Mouse (Mus musculus) liver, embryonic 15.5 days (tissue): Measurements from ENCODE around the gene Dis3l. TPM values are rescaled to one million over a fixed set of nuclear protein-coding genes. Genes with fewer than 3 reads are reported as not detected.
"Not testable (repeated sequence)": the region's sequence is repeated elsewhere in the genome, so short reads cannot be mapped to it uniquely, and the experiment has no call there.

ENCODE experiments used
- ATAC-seq: fragments of 200-750 bp; cut with Nextera tagmentation; 2 replicates; pipeline ENCODE4 v1.8.0; 2017; ENCODE audit warnings: moderate number of reproducible peaks, mild to moderate bottlenecking, moderate library complexity; ENCODE audit not compliant: insufficient read depth
- H3K27ac ChIP-seq: fragments of 300-500 bp; sonication (generic); replicated peaks from 2 replicates; pipeline ENCODE4 v1.5.1; 2015; ENCODE audit warnings: mild to moderate bottlenecking, inconsistent platforms
- H3K27me3 ChIP-seq: fragments of 300-500 bp; sonication (generic); 2 replicates; pipeline ENCODE4 v1.6.1; 2015; ENCODE audit warnings: mild to moderate bottlenecking, inconsistent platforms
- H3K36me3 ChIP-seq: fragments of 300-500 bp; sonication (generic); replicated peaks from 2 replicates; pipeline ENCODE4 v1.6.1; 2015; ENCODE audit warnings: moderate library complexity, mild to moderate bottlenecking, inconsistent platforms
- H3K4me1 ChIP-seq: fragments of 300-500 bp; sonication (generic); replicated peaks from 2 replicates; pipeline ENCODE4 v1.6.1; 2015; ENCODE audit warnings: inconsistent platforms
- H3K4me2 ChIP-seq: fragments of 300-500 bp; sonication (generic); 2 replicates; pipeline ENCODE4 v1.6.1; 2015; ENCODE audit warnings: moderate library complexity, mild to moderate bottlenecking, inconsistent platforms
- H3K4me3 ChIP-seq: fragments of 300-500 bp; sonication (generic); replicated peaks from 2 replicates; pipeline ENCODE4 v1.5.1; 2015; ENCODE audit warnings: mild to moderate bottlenecking, inconsistent platforms
- H3K9ac ChIP-seq: fragments of 300-500 bp; sonication (generic); 2 replicates; pipeline ENCODE4 v1.6.1; 2015; ENCODE audit warnings: moderate library complexity, mild to moderate bottlenecking, inconsistent platforms
- H3K9me3 ChIP-seq: fragments of 300-500 bp; sonication (generic); replicated peaks from 2 replicates; pipeline ENCODE4 v1.6.1; 2016; ENCODE audit warnings: inconsistent platforms
- WGBS: fragments of 180-500 bp; shearing (Covaris S2); methylation state at CpG from one replicate; pipeline ENCODE4 v1.1.7; 2015; ENCODE audit warnings: mixed read lengths; ENCODE audit not compliant: insufficient replicate concordance; 5-methylcytosine and 5-hydroxymethylcytosine counted together
- polyA plus RNA-seq: library from polyadenylated mRNA; unstranded; fragments of >200 nt; fragmentation: Nextera tagmentation; extraction: Ambion mirVana; gene quantifications from 2 replicates; pipeline ENCODE4 v1.2.1, GENCODE M21; 2015

The Dis3l gene
- polyA plus RNA-seq, 1 experiment from 2014 or later = 8.5 TPM

DNA sequence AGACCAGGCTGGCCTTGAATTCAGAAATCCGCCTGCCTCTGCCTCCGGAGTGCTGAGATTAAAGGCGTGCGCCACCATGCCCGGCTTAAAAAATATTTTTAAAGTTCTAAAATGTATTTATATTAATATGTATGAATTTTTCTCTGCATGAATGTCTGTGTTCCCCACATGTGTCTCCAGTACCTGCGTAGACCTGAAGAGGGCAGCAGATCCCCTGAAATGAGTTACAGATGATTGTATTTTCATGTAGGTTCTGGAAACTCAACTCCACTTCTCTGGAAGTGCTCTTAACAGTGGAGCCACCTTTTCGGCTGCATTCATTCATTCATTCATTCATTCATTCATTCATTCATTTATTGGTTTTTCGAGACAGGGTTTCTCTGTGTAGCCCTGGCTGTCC, 63.4 kb downstream of the Dis3l start:
- Histone ChIP-seq H3K27ac (no peak overlapping the region), H3K4me3 (no peak overlapping the region), H3K36me3 (no peaks in the 10 kb centered on the region), H3K9me3 (no peaks in the 10 kb centered on the region), H3K27me3 (no peaks in the 10 kb centered on the region), H3K9ac (no peak overlapping the region), H3K4me1 (peaks cover 15% of the 10 kb centered on the region), H3K4me2 (no peak overlapping the region)
- ATAC-seq = no peak
- WGBS = 32% methylated on average over 8 of the region's 8 CpGs

DNA sequence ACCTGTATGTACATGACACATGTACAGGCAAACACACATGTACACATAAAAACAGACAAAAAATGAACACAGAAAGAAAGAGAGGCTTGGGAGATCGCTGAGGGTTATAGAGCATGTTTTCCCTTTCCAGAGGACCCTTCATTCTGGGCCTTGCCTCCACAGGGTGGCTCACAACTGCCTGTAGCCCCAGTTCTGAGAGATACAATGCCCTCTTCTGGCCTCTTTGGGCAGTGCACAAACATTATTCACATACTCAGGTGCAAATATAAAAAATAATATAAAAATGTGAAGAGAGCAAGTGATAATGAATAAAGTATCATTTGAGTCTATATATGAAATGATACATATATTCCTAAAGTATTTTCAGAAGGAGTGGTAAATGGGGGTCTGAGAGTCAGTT, 66.2 kb downstream of the Dis3l start:
- WGBS = 58% methylated on average over 1 of the region's 1 CpGs
- Histone ChIP-seq H3K9ac (no peak overlapping the region), H3K27ac (no peak overlapping the region), H3K36me3 (no peaks in the 10 kb centered on the region), H3K27me3 (no peaks in the 10 kb centered on the region), H3K9me3 (no peaks in the 10 kb centered on the region), H3K4me2 (no peak overlapping the region), H3K4me3 (no peak overlapping the region), H3K4me1 (peaks cover 2% of the 10 kb centered on the region; the same call in 1 of the 2 replicates)
- no peak for ATAC-seq

- no peak overlapping the region for H3K9ac ChIP-seq
- H3K4me3 ChIP-seq = no peak overlapping the region
- no peak overlapping the region for H3K27ac ChIP-seq
- H3K4me2 ChIP-seq = no peak overlapping the region
- 55% methylated on average over 4 of the region's 4 CpGs for WGBS
- peaks cover under 1% of the 10 kb centered on the region; the same call in 1 of the 2 replicates for H3K4me1 ChIP-seq
- no peaks in the 10 kb centered on the region for H3K27me3 ChIP-seq
- ATAC-seq = no peak
- H3K9me3 ChIP-seq = no peaks in the 10 kb centered on the region
- no peaks in the 10 kb centered on the region for H3K36me3 ChIP-seq
These were observed 66.8 kb downstream of the Dis3l start for GRCm38 (mm10) chr9:64274291-64274690.

DNA sequence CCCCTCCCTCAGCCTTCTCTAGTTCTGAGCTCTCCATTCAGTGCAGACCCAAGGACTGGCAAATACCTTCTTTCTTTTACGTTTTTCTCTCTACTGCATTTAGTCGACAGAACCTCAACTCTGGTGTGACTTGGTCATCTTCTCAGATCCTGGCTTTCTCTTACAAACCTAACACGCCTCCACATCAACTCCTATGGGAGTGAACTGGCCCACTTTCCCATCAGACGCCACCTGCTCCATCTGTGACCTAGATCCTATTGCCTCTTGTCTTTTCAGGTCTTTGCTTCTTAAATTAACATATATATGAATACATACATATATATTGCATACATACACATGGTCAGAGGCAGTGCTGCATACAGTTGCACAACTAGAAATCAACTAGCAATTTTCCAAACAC, 67.3 kb downstream of the Dis3l start:
- no peak for ATAC-seq
- WGBS = 62% methylated on average over 4 of the region's 4 CpGs
- no peak overlapping the region for H3K9ac ChIP-seq

GRCm38 (mm10) chr9:64272611-64273010, 68.5 kb downstream of the Dis3l start:
- no peaks in the 10 kb centered on the region; the same call in 1 of the 2 replicates for H3K4me1 ChIP-seq
- H3K9me3 ChIP-seq = no peaks in the 10 kb centered on the region
- no peaks in the 10 kb centered on the region for H3K27me3 ChIP-seq
- H3K4me3 ChIP-seq = no peak overlapping the region
- no peak for ATAC-seq
- 35% methylated on average over 7 of the region's 7 CpGs for WGBS
- H3K4me2 ChIP-seq = no peak overlapping the region
- H3K36me3 ChIP-seq = no peaks in the 10 kb centered on the region
- no peak overlapping the region for H3K9ac ChIP-seq
- no peak overlapping the region for H3K27ac ChIP-seq

More for the DNA sequence above, 67.3 kb downstream of the Dis3l start:
- no peak overlapping the region for H3K4me3 ChIP-seq
- no peaks in the 10 kb centered on the region for H3K27me3 ChIP-seq
- H3K4me1 ChIP-seq = no peaks in the 10 kb centered on the region; the same call in 1 of the 2 replicates
- H3K4me2 ChIP-seq = no peak overlapping the region
- H3K36me3 ChIP-seq = no peaks in the 10 kb centered on the region
- H3K9me3 ChIP-seq = no peaks in the 10 kb centered on the region
- no peak overlapping the region for H3K27ac ChIP-seq

GRCm38 (mm10) chr9:64271249-64271648, 69.8 kb downstream of the Dis3l start:
- Histone ChIP-seq H3K4me3 (no peak overlapping the region), H3K4me2 (no peak overlapping the region), H3K27me3 (no peaks in the 10 kb centered on the region), H3K36me3 (no peaks in the 10 kb centered on the region), H3K4me1 (no peaks in the 10 kb centered on the region; the same call in 1 of the 2 replicates), H3K27ac (no peak overlapping the region), H3K9ac (no peak overlapping the region), H3K9me3 (no peaks in the 10 kb centered on the region)
- no peak for ATAC-seq
- 31% methylated on average over 3 of the region's 3 CpGs for WGBS

DNA sequence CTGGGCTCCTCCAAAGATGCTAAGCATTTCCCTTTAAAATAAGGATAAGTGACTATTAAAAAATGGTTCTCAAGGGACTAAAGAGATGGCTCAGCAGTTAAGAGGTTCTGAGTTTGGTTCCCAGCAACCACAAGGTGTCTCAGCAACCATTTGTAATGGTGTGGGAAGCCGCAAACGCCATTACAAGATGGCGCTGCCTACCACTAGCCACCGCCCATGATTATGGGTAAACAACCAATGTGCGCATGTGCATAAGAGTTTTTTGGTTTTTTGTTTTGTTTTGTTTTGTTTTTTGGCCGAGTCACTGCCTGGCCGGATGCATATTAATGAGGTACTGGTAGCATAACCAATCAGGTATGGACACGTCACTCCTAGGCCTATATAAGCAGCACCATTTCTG, 72.3 kb downstream of the Dis3l start:
- H3K27ac ChIP-seq, H3K27me3 ChIP-seq, H3K4me2 ChIP-seq, H3K4me3 ChIP-seq, H3K36me3 ChIP-seq, ATAC-seq, H3K9ac ChIP-seq, H3K4me1 ChIP-seq, H3K9me3 ChIP-seq: not testable (repeated sequence)
- WGBS = 80% methylated on average over 8 of the region's 8 CpGs

DNA sequence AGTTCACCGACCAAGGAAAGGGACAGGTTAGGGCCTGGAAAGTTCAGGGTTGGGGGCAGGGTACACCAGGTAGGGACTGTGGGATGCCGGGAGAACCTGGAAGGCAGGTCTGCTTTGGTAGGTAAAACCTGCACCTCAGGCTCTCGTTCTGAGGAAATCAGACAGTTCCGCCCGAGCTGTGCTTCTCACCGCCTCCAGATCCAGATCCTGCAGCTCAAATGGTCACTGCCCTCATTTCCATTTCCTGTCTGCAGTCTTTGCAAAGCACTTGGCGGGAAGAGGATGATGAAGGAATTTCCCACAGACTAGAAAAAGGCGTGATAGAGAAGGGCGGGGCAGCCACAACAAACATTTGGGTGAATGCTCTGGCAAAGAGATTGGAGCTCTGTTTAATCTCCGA, 72.9 kb downstream of the Dis3l start:
- no peaks in the 10 kb centered on the region for H3K36me3 ChIP-seq
- no peak overlapping the region for H3K4me3 ChIP-seq
- H3K4me1 ChIP-seq = no peaks in the 10 kb centered on the region; the same call in 1 of the 2 replicates
- H3K9me3 ChIP-seq = no peaks in the 10 kb centered on the region
- no peak overlapping the region for H3K4me2 ChIP-seq
- H3K27ac ChIP-seq = no peak overlapping the region
- no peak for ATAC-seq
- 58% methylated on average over 10 of the region's 10 CpGs for WGBS
- H3K9ac ChIP-seq = no peak overlapping the region
- H3K27me3 ChIP-seq = no peaks in the 10 kb centered on the region

DNA sequence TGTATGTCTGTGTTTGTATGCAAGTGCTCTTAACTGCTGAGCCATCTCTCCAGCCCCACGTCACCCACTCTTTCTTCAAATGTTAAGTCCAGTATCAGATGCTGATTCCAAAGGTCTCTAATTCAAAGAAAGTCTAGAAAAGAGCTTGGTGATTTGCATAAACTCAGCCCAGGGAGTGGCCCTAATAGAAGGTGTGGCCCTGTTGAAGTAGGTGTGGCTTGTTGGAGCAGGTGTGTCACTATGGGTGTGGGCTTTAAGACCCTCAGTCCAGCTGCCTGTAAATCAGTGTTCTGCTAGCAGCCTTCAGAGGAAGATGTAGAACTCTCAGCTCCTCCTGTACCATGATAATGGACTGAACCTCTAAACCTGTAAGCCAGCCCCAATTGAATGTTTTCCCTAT, 73.9 kb downstream of the Dis3l start:
- WGBS = 65% methylated on average over 1 of the region's 1 CpGs
- no peaks in the 10 kb centered on the region for H3K9me3 ChIP-seq
- H3K27ac ChIP-seq = no peak overlapping the region
- H3K4me1 ChIP-seq = no peaks in the 10 kb centered on the region; the same call in 1 of the 2 replicates
- no peaks in the 10 kb centered on the region for H3K27me3 ChIP-seq
- ATAC-seq = no peak
- H3K36me3 ChIP-seq = no peaks in the 10 kb centered on the region
- no peak overlapping the region for H3K4me2 ChIP-seq
- H3K9ac ChIP-seq = no peak overlapping the region
- H3K4me3 ChIP-seq = no peak overlapping the region

- H3K9me3 ChIP-seq = no peaks in the 10 kb centered on the region
- ATAC-seq = no peak
These were observed 76.3 kb downstream of the Dis3l start for GRCm38 (mm10) chr9:64264813-64265212.

DNA sequence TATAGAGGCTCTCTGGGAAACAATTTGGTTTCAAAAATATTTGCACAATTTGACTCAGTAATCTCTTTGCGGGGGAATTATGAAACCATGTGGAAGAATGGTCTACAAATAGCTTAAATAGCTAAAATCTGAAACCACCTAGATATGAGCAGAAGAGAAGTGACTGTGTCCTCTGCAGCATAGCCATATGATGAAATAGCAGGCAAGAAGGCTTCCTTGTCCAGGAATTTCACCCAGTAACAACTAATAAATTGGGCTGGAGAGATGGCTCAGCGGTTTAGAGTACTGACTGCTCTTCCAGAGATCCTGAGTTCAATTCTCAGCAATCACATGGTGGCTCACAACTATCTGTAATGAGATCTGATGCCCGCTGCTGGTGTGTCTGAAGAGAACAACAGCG, 80.1 kb downstream of the Dis3l start:
- H3K36me3 ChIP-seq = no peaks in the 10 kb centered on the region
- no peaks in the 10 kb centered on the region for H3K27me3 ChIP-seq
- H3K9me3 ChIP-seq = no peaks in the 10 kb centered on the region
- H3K4me3 ChIP-seq = no peak overlapping the region
- H3K9ac ChIP-seq = no peak overlapping the region
- H3K4me2 ChIP-seq = no peak overlapping the region
- H3K27ac ChIP-seq = no peak overlapping the region
- no peak for ATAC-seq
- 68% methylated on average over 4 of the region's 4 CpGs for WGBS
- no peaks in the 10 kb centered on the region for H3K4me1 ChIP-seq

More at GRCm38 (mm10) chr9:64264813-64265212, 76.3 kb downstream of the Dis3l start:
- no peaks in the 10 kb centered on the region for H3K36me3 ChIP-seq
- no peak overlapping the region for H3K9ac ChIP-seq
- H3K27me3 ChIP-seq = no peaks in the 10 kb centered on the region
- 31% methylated on average over 1 of the region's 1 CpGs for WGBS
- H3K4me3 ChIP-seq = no peak overlapping the region
- no peaks in the 10 kb centered on the region for H3K4me1 ChIP-seq
- no peak overlapping the region for H3K4me2 ChIP-seq
- H3K27ac ChIP-seq = no peak overlapping the region

DNA sequence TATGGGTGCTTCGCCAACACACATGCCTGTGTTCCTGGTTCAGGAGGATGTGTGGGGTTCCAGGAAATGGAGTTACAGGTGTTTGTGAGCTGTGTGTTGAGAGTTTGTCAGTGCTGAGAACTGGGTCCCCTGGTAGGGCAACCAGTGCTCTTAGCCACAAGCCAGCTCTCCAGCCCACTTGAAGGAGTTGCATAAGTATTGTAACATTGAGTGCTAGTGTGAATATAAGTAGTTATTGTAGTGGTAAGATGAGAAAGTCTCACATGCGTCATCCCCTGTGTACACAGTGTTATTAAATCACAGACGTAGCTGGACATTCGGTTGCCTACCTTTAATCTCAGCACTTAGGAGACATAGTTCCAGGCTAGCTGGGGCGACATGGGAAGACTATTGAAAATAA, 81.2 kb downstream of the Dis3l start:
- Histone ChIP-seq H3K4me1 (no peaks in the 10 kb centered on the region), H3K36me3 (no peaks in the 10 kb centered on the region), H3K9me3 (no peaks in the 10 kb centered on the region), H3K9ac (no peak overlapping the region), H3K4me3 (no peak overlapping the region), H3K27me3 (no peaks in the 10 kb centered on the region), H3K27ac (no peak overlapping the region), H3K4me2 (no peak overlapping the region)
- 72% methylated on average over 5 of the region's 5 CpGs for whole genome bisulfite sequencing
- no peak for ATAC-seq
